Mouse (Mus musculus): Measurements from ENCODE around the gene Uba52. TPM values are rescaled to one million over a fixed set of nuclear protein-coding genes. Genes with fewer than 3 reads are reported as not detected.
A peak's percentile ranks its signal among the peaks of the same experiment; 100 is the strongest.

Uba52 gene
- polyA plus RNA-seq, 2 experiments = 1,113 to 1,844 TPM

DNA sequence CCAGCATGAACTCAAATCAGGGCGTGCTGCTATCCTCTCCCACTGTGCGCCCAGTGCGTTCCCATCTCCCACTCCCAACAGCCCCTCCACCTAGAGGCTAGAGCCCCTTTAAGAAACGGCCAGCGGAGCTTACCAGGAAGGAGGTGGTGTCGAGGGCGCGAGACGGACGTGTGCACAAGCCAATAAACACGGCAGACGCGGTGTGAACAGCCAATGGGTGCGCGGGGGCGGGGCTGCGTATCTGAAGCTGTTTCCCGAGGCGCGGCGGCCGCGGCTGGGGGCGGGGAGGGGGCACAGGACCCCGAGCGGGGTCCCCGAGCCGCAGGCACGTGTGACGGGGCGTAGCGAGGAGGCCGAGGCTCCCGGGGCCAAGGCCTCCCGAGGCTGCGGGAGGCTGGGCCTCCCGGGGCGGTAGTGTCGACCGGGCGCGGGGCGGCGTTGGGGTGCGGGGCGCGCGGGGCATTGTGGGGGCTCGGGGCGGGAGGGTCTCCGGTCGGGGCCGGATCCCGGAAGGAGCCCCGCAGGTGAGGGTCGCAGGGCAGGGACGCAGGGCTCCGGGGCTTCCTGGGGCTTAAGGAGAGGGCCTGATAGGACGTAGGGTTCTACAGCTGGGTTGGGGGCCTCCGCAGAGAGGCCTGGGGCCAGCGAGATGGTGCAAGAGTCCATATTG, 17.0 kb upstream of the Uba52 start, which contains the start of the genes Fkbp8 and Kxd1:
Fkbp8 (plus strand) TSS at position 213 of the 670 bp plus-strand sequence.
Kxd1 (minus strand) TSS at position 445 of the 670 bp plus-strand sequence.
- Histone ChIP-seq H3K4me2 (replicated peaks; ENCODE audit: low read depth, low read length, severe bottlenecking) (peak within 1 kb of the TSS; percentile 84), H3K27me3 (ENCODE audit: control insufficient read depth, insufficient read depth, low read length) (no peaks in the 10 kb centered on the region), H3K27ac (replicated peaks; ENCODE audit: low read depth, low read length) (peak within 1 kb of the TSS; percentile 87), H3K9ac (ENCODE audit: low read depth, low read length, severe bottlenecking) (peak within 1 kb of the TSS; percentile 97), H3K4me3 (replicated peaks; ENCODE audit: low read length) (peak within 1 kb of the TSS; percentile 81), H3K9me3 (ENCODE audit: control insufficient read depth, low read length) (no peaks in the 10 kb centered on the region), H3K4me1 (ENCODE audit: control insufficient read depth, insufficient read depth, low read length) (peaks cover 12% of the 10 kb centered on the region), H3K36me3 (ENCODE audit: control insufficient read depth, insufficient read depth, low read length) (peaks cover 36% of the 10 kb centered on the region)
- ATAC-seq (ENCODE audit: low FRiP score, low read depth) (peak; percentile 93), DNase-seq (ENCODE audit: low spot score) (peak; percentile 95)
- 2% methylated on average over 44 of the region's 61 CpGs for WGBS
- peak; percentile 42; the same call in 1 of the 2 replicates for TF ChIP-seq POLR2A (IDR thresholded peaks at IDR 0.05; ENCODE audit: borderline replicate concordance, extremely low read depth, insufficient read depth, insufficient read length)

DNA sequence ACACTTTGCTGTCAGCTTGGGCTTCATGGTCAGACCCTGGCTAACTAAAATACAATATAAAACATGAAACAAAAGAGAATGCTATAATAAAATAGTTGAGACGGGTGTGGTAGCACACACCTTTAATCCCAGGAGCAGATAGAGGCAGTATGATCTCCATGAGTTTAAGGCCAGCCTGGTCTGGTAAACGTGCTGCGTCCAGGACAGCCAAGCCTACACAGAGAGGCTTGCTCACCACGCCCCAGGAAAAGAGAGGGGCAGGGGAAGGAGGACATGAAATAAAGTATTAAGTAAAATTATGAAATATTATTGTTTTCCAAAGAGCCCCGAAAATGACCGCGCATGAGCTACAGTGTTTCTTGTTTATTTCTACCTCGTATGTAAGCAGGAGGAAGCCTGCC, 16.5 kb upstream of the Uba52 start:
- Histone ChIP-seq H3K36me3 (ENCODE audit: control insufficient read depth, insufficient read depth, low read length) (peaks cover 30% of the 10 kb centered on the region), H3K4me1 (ENCODE audit: control insufficient read depth, insufficient read depth, low read length) (peaks cover 12% of the 10 kb centered on the region), H3K4me3 (replicated peaks; ENCODE audit: low read length) (peak overlapping the region; percentile 81), H3K27me3 (ENCODE audit: control insufficient read depth, insufficient read depth, low read length) (no peaks in the 10 kb centered on the region), H3K9ac (ENCODE audit: low read depth, low read length, severe bottlenecking) (peak overlapping the region; percentile 97), H3K27ac (replicated peaks; ENCODE audit: low read depth, low read length) (0 out of 2 replicates have a peak overlapping the region, but pooled peaks have one; percentile 19), H3K9me3 (ENCODE audit: control insufficient read depth, low read length) (no peaks in the 10 kb centered on the region), H3K4me2 (replicated peaks; ENCODE audit: low read depth, low read length, severe bottlenecking) (peak overlapping the region; percentile 84)
- ATAC-seq (ENCODE audit: low FRiP score, low read depth) (no peak), DNase-seq (ENCODE audit: low spot score) (no peak)
- TF ChIP-seq POLR2A (IDR thresholded peaks at IDR 0.05; ENCODE audit: borderline replicate concordance, extremely low read depth, insufficient read depth, insufficient read length) = no peak
- WGBS = 1% methylated on average over 8 of the region's 8 CpGs

GRCm38 (mm10) chr8:70522592-70523403, 12.2 kb upstream of the Uba52 start:
- TF ChIP-seq POLR2A (IDR thresholded peaks at IDR 0.05; ENCODE audit: borderline replicate concordance, extremely low read depth, insufficient read depth, insufficient read length) = peak; percentile 71; the same call in 1 of the 2 replicates
- H3K4me2 ChIP-seq (replicated peaks; ENCODE audit: low read depth, low read length, severe bottlenecking) = peak overlapping the region; percentile 73
- DNase-seq (ENCODE audit: low spot score) (peak; percentile 98), ATAC-seq (ENCODE audit: low FRiP score, low read depth) (peak; percentile 89)
- H3K9me3 ChIP-seq (ENCODE audit: control insufficient read depth, low read length) = no peaks in the 10 kb centered on the region
- H3K36me3 ChIP-seq (ENCODE audit: control insufficient read depth, insufficient read depth, low read length) = peaks cover 8% of the 10 kb centered on the region; the same call in 1 of the 2 replicates
- peaks cover 7% of the 10 kb centered on the region for H3K4me1 ChIP-seq (ENCODE audit: control insufficient read depth, insufficient read depth, low read length)
- peak overlapping the region; percentile 78 for H3K9ac ChIP-seq (ENCODE audit: low read depth, low read length, severe bottlenecking)
- H3K4me3 ChIP-seq (replicated peaks; ENCODE audit: low read length) = peak overlapping the region; percentile 71
- H3K27ac ChIP-seq (replicated peaks; ENCODE audit: low read depth, low read length) = peak overlapping the region; percentile 65
- H3K27me3 ChIP-seq (ENCODE audit: control insufficient read depth, insufficient read depth, low read length) = no peaks in the 10 kb centered on the region
- 4% methylated on average over 51 of the region's 51 CpGs for WGBS

DNA sequence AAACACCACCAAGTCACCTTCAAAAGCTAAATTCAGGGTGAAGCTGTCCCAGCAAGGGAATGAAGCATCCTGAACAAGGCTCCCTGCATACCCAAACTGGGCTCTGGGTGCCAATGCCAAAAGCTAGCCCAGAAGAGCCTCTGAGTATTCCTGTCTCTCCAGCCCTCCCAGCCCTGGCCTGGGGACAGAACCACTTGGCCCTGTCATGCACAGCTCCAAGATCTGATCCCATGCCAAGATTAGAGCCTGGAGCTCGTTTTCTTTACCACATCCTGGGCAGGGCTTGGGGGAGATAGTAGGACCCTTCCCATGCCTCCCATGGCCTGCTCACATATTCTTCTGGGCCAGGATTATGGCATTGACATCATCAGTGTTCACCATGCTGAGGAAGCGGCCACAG, 9.0 kb upstream of the Uba52 start:
- H3K9ac ChIP-seq (ENCODE audit: low read depth, low read length, severe bottlenecking) = no peak overlapping the region
- 68% methylated on average over 2 of the region's 2 CpGs for WGBS
- no peak overlapping the region for H3K4me2 ChIP-seq (replicated peaks; ENCODE audit: low read depth, low read length, severe bottlenecking)
- no peak for ATAC-seq (ENCODE audit: low FRiP score, low read depth)
- no peaks in the 10 kb centered on the region for H3K9me3 ChIP-seq (ENCODE audit: control insufficient read depth, low read length)
- no peak for DNase-seq (ENCODE audit: low spot score)
- H3K27me3 ChIP-seq (ENCODE audit: control insufficient read depth, insufficient read depth, low read length) = no peaks in the 10 kb centered on the region
- H3K4me1 ChIP-seq (ENCODE audit: control insufficient read depth, insufficient read depth, low read length) = peaks cover 3% of the 10 kb centered on the region
- no peak overlapping the region for H3K4me3 ChIP-seq (replicated peaks; ENCODE audit: low read length)
- peaks cover 21% of the 10 kb centered on the region for H3K36me3 ChIP-seq (ENCODE audit: control insufficient read depth, insufficient read depth, low read length)
- TF ChIP-seq POLR2A (IDR thresholded peaks at IDR 0.05; ENCODE audit: borderline replicate concordance, extremely low read depth, insufficient read depth, insufficient read length) = no peak
- H3K27ac ChIP-seq (replicated peaks; ENCODE audit: low read depth, low read length) = no peak overlapping the region

DNA sequence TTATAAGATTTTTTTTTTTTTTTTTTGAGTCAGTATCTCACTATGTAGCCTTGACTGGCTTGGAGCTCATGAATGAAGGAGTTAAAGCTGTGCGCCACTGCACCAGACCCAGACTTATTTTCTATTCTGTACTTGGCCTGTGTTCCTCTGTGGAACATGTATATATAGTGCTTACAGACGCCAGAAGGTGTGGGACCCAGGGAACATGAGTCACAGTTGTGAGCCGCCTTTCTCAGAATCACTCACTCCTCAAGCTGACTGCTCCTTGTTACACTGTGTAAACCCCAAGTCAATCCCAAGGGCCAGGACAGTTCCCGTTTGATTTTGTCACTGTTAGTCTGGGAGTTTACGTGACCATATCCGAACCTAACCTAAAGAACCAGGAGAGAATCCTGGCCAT, 8.4 kb upstream of the Uba52 start:
- Histone ChIP-seq H3K4me1 (ENCODE audit: control insufficient read depth, insufficient read depth, low read length) (peaks cover 3% of the 10 kb centered on the region), H3K27me3 (ENCODE audit: control insufficient read depth, insufficient read depth, low read length) (no peaks in the 10 kb centered on the region), H3K27ac (replicated peaks; ENCODE audit: low read depth, low read length) (no peak overlapping the region), H3K9me3 (ENCODE audit: control insufficient read depth, low read length) (no peaks in the 10 kb centered on the region), H3K4me3 (replicated peaks; ENCODE audit: low read length) (no peak overlapping the region), H3K4me2 (replicated peaks; ENCODE audit: low read depth, low read length, severe bottlenecking) (no peak overlapping the region), H3K9ac (ENCODE audit: low read depth, low read length, severe bottlenecking) (no peak overlapping the region), H3K36me3 (ENCODE audit: control insufficient read depth, insufficient read depth, low read length) (peaks cover 25% of the 10 kb centered on the region)
- DNase-seq (ENCODE audit: low spot score) (no peak), ATAC-seq (ENCODE audit: low FRiP score, low read depth) (no peak)
- 86% methylated on average over 6 of the region's 6 CpGs for WGBS
- TF ChIP-seq POLR2A (IDR thresholded peaks at IDR 0.05; ENCODE audit: borderline replicate concordance, extremely low read depth, insufficient read depth, insufficient read length) = no peak
